Mouse (Mus musculus): Measurements from ENCODE around the gene Nrxn3.

The Nrxn3 gene

GRCm38 (mm10) chr12:89553223-89553880, 830.7 kb downstream of the Nrxn3 start:
- DNase-seq: no peak

- DNase-seq: no peak
Measured at GRCm38 (mm10) chr12:89554171-89554570, 831.5 kb downstream of the Nrxn3 start.

DNA sequence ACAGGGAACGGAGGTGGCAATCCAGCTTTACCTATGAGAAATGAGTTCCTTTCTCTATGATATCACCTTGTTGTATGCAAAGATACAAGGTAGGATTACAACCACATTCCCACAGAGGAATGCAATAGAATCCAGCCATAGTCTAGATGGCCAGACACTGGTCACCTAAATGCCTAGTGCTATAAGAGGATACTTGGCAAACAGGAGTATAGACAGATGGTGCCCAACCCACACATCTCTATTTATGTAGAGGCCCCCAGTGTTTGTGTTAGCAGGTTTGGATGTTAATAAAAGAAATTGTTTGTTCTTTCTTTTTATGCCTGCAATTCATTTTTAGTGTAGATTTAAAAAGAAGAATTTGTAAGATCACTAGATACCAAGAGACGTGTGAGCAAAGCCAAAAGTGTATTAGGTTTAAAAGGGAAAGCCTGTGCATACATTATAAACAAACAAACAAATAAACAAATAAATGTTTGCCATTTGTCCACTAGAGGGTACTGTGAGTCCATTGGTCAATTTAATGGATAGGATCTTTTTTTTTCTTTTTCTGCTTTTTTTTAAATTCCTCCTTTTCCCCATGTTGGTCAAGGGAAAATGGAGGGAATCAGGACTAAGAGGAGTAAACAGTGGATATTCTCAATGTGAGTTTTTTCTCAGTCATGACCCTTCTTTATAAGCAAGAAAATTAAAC, 832.2 kb downstream of the Nrxn3 start:
- no peak for DNase-seq

DNA sequence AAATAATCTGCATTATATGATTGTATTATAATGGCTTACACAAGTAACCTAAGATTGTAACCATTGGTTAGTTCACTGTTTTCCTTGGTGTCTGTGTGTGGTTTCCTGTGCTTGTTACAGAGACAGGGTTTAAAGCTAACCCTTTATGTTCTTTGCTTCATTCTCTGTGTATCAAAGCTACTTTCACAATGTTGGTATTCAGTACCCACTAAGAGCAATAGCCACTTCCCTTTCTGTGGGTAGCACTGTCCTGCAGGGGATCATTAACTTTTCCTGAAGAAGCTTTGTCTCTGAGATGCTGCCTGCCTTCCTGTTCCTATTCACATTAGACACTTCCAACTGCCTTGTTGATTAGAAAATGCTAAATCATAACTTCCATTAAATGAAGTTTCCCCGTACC, 836.2 kb downstream of the Nrxn3 start:
- no peak for DNase-seq

- DNase-seq: no peak
Measured at GRCm38 (mm10) chr12:89561989-89562565, 839.4 kb downstream of the Nrxn3 start.

DNA sequence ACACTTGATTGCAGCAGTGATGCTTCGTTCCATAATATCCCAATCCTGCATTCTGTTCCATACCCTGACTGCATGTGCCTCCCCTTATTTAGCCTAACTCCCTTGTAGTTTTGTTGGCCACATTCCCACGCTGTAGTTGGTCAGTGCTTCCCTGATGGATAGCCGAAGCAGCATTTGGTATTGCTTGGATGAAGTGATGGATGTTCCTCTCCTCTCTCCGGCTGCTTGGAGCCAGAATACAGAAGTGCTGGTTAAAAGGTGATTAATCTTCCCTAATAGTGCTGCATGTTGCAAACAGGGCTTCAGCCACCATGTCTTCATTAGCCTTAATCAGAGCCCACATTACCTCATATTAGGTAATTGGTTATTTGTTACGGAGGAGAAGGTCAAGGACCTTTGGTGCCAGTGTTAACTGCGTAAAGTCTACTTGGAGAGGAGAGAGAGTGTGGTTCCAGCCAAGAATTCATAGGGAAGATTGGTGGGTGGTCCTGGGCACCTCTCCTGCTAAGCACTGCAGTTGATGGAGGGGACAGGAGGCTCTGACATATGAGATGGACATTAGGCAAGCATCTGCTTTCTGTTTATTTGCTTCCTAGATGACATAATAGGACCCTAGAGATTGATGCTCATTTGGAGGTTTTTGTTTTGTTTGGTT, 846.2 kb downstream of the Nrxn3 start:
- no peak for DNase-seq

DNA sequence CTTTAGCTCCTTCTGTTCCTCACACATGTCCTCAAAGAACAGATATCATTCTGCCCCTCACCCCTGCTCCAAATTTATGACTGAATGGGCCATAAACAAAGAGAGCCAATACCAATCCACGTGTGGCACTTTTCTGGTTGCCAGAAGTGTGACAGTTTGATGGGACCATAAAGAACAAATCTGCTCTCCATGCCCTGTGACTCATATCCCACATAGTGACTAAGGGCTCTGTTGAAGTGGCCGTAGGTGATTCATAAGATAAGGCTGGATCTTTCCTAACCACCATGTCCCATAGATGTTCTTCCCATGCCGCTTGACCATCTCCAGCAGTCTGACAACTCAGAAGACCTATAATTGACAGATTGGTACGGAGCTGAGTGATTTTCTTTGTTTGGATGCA, 869.8 kb downstream of the Nrxn3 start:
- no peak for DNase-seq

DNA sequence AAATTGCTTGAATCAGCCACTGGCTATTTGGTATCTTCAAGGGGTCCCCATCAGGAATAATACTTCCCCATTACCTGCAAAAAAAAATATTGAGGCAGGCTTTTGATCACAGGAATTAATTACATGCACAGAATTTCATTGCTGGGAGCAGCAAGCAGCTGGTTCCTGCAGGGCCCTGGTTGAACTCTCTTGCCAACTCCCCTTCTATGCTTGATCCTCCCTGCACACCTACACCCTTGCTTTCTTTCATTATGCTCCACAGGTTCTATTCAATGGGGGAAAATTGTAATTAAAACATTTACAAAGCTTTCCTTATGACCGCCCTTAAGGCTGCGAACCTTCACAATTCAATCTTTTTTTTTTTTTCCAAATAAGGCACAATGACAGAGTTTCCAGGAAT, 891.0 kb downstream of the Nrxn3 start:
- no peak for DNase-seq

GRCm38 (mm10) chr12:89625746-89626145, 903.1 kb downstream of the Nrxn3 start:
- no peak for DNase-seq

DNA sequence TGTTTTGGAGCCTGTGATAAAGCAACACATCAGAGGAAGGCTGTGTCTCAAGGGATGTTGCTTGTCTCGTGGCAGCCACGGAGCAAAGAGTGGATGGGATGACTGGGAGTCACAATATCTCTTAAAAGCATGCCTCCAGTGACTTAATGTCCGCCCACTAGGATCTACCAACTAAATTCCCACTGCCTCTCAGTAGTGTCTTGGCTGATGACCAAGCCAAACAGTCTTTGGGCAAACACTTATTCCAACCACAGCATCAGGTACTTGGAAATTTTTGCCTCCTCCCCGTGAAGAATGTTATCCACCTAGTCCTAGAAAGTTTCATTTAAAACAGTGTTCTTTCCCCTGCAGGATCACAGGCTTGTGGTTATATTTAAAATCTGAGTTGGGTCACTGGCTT, 917.4 kb downstream of the Nrxn3 start:
- no peak for DNase-seq

DNA sequence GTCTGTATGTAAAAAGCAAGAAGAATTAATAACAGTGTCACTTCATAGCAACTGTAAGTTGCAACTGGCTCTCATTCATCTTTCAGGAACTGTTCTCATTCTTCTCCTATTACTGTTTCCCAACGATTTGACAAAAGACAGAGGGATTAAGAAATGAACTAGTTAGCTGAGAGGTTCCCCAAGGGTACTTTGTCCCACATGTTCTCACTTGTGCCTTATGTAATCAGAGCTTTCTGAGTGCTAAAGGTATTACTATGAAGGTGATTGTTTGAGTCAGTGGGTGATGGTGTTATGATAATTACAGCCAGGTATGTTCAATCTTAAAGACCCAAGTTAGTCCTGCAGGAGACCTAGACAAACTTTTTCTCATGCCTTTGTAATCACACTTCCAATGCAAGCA, 918.8 kb downstream of the Nrxn3 start:
- no peak for DNase-seq

DNA sequence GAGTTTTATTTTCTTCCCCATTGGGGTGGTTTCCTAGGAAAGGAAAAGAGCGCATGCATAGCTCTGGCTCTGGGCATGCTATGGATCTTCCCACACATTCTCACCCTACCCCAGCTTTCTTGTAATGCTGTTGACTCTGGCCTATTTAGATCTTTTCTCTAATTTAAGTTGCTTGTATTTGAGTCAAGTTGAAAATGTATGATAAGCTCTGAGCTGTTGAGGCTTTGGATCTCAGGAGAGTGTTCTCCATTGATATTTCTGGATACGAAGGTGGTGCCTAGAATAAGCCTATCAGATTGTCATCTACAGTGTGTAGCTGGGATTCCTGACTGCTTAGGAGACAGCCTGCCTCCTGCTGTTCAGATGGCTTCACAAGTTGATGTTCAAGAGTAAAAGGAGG, 930.5 kb downstream of the Nrxn3 start:
- DNase-seq: no peak

DNA sequence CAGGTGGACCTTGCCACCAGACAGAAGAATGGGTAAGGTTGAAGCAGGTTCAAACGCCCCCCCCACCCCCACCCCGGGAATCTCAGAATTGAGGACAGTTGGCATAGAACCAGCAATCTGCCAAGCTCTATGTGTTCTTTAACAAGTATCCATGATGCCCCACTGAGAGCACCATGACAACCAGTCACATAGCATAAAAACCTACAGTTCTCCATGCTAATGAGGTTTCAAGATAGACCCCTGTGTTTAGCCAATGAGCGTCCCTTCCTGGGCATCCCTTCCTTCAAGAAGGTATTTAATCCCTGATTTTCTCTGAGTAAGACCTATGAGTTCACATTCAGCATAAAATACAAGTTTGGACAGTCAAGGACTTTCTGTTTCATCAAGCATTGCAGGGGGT, 938.5 kb downstream of the Nrxn3 start:
- DNase-seq: no peak

- DNase-seq: peak; percentile 15
Measured at GRCm38 (mm10) chr12:89668856-89669255, 946.2 kb downstream of the Nrxn3 start.

GRCm38 (mm10) chr12:89672819-89673218, 950.1 kb downstream of the Nrxn3 start:
- DNase-seq: no peak

- no peak for DNase-seq
Measured at GRCm38 (mm10) chr12:89685633-89686032, 963.0 kb downstream of the Nrxn3 start.

GRCm38 (mm10) chr12:89689086-89689485, 966.4 kb downstream of the Nrxn3 start:
- DNase-seq: no peak

DNA sequence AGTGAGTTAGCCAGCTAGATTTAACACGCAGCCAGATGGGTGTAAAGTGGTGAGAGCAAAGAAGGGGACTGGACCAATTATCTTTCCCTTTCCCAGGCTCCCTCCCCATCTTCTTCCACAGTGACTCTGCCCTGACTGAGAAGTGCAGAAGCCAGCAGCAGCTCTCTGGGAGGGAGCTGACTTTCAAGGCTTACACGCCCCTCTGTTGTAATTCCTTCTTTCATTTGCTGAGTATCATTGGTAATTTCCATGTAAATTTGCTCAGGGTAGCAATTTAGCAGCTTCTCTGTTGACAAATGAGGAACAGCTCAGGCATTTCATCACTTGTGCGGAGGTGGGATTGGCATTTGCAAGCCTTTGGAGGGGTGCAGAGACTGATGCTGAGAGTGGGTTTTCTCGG, 976.8 kb downstream of the Nrxn3 start:
- peak; percentile 11 for DNase-seq

- DNase-seq: no peak
Measured at GRCm38 (mm10) chr12:89700937-89701458, 978.3 kb downstream of the Nrxn3 start.

DNA sequence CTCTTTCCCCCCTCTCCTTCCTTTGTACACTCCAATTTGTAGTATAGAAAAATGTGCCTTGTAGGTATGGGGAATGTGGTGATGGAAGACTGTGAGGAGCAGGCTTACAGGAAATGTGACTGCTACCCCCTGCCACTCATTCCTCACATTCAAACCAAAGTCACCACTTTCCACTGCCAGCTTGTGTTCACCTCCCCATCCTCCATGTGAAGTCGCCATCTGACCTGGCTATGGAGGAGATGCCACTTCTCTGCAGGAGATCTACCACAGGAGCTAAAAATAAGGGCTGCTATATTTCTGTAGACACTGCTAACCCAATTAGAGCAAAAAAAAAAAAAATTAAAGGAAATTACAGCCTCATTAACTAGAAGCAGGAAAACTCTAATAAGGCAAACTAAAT, 980.3 kb downstream of the Nrxn3 start:
- DNase-seq: no peak

DNA sequence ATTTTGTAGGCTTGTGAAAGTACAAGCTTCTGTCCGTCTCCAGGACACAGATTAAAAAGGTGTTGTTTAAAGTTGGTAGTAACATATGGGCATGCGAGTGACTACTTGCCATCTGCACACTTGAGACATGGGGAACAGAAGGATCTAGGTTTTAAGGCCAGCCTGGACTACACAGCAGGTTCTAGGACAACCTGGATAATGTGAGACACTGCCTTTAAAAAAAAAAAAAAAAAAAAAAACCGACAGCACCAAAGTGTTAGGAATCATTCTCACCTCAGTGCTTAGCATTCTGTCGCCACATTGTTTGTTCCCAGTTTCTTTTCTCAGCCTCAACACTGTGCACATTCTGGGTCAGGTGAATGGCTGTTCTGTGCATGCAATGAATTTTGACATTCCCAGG, 985.2 kb downstream of the Nrxn3 start:
- DNase-seq: no peak

- DNase-seq: no peak
Measured at GRCm38 (mm10) chr12:89710459-89710858, 987.8 kb downstream of the Nrxn3 start.

GRCm38 (mm10) chr12:89711791-89712190, 989.1 kb downstream of the Nrxn3 start:
- no peak for DNase-seq
